Mouse (Mus musculus): ENCODE results near the gene Nubp1. TPM values are rescaled to one million over a fixed set of nuclear protein-coding genes. Genes with fewer than 3 reads are reported as not detected.

The Nubp1 gene
- polyA plus RNA-seq, 1 experiment: 20.3 TPM

GRCm38 (mm10) chr16:10417723-10418259, 6.0 kb downstream of the Nubp1 start:
- peak overlapping the region; percentile 4; the same call in 1 of the 2 replicates for H3K27ac ChIP-seq (ENCODE audit: insufficient read depth, low read depth, low read length)
- no peaks in the 10 kb centered on the region for H3K27me3 ChIP-seq (ENCODE audit: control insufficient read depth, insufficient read depth, low read length)
- no peak overlapping the region for H3K4me3 ChIP-seq (ENCODE audit: low read depth, low read length)
- peaks cover 58% of the 10 kb centered on the region for H3K36me3 ChIP-seq (ENCODE audit: control insufficient read depth, insufficient read depth, low read length)
- TF ChIP-seq POLR2A (IDR thresholded peaks at IDR 0.05; ENCODE audit: low read depth, low read length) (no peak), CTCF (IDR thresholded peaks at IDR 0.05; ENCODE audit: extremely low read depth, insufficient read length, insufficient replicate concordance, low read depth, low read length) (no peak)
- 91% methylated on average over 9 of the region's 9 CpGs for WGBS
- H3K4me1 ChIP-seq (ENCODE audit: control insufficient read depth, insufficient read depth, insufficient read length, low read length): no peaks in the 10 kb centered on the region

GRCm38 (mm10) chr16:10420447-10421054, 8.8 kb downstream of the Nubp1 start:
- H3K27me3 ChIP-seq (ENCODE audit: control insufficient read depth, insufficient read depth, low read length): no peaks in the 10 kb centered on the region
- peaks cover 55% of the 10 kb centered on the region for H3K36me3 ChIP-seq (ENCODE audit: control insufficient read depth, insufficient read depth, low read length)
- TF ChIP-seq POLR2A (IDR thresholded peaks at IDR 0.05; ENCODE audit: low read depth, low read length): no peak
- TF ChIP-seq CTCF (IDR thresholded peaks at IDR 0.05; ENCODE audit: extremely low read depth, insufficient read length, insufficient replicate concordance, low read depth, low read length): no peak
- no peak overlapping the region for H3K4me3 ChIP-seq (ENCODE audit: low read depth, low read length)
- no peak overlapping the region for H3K27ac ChIP-seq (ENCODE audit: insufficient read depth, low read depth, low read length)
- 95% methylated on average over 9 of the region's 9 CpGs for WGBS
- no peaks in the 10 kb centered on the region; the same call in 1 of the 2 replicates for H3K4me1 ChIP-seq (ENCODE audit: control insufficient read depth, insufficient read depth, insufficient read length, low read length)

- Histone ChIP-seq H3K36me3 (ENCODE audit: control insufficient read depth, insufficient read depth, low read length) (no peaks in the 10 kb centered on the region), H3K27me3 (ENCODE audit: control insufficient read depth, insufficient read depth, low read length) (no peaks in the 10 kb centered on the region), H3K4me1 (ENCODE audit: control insufficient read depth, insufficient read depth, insufficient read length, low read length) (peaks cover 28% of the 10 kb centered on the region; the same call in 1 of the 2 replicates), H3K4me3 (ENCODE audit: low read depth, low read length) (no peak overlapping the region), H3K27ac (ENCODE audit: insufficient read depth, low read depth, low read length) (no peak overlapping the region)
- no peak for TF ChIP-seq CTCF (IDR thresholded peaks at IDR 0.05; ENCODE audit: extremely low read depth, insufficient read length, insufficient replicate concordance, low read depth, low read length)
- WGBS: 77% methylated on average over 1 of the region's 1 CpGs
Observed at GRCm38 (mm10) chr16:10431911-10432310, 20.2 kb downstream of the Nubp1 start.

GRCm38 (mm10) chr16:10432387-10432786, 20.6 kb downstream of the Nubp1 start:
- Histone ChIP-seq H3K27me3 (ENCODE audit: control insufficient read depth, insufficient read depth, low read length) (no peaks in the 10 kb centered on the region), H3K36me3 (ENCODE audit: control insufficient read depth, insufficient read depth, low read length) (no peaks in the 10 kb centered on the region), H3K4me3 (ENCODE audit: low read depth, low read length) (no peak overlapping the region), H3K4me1 (ENCODE audit: control insufficient read depth, insufficient read depth, insufficient read length, low read length) (peaks cover 29% of the 10 kb centered on the region; the same call in 1 of the 2 replicates), H3K27ac (ENCODE audit: insufficient read depth, low read depth, low read length) (no peak overlapping the region)
- no peak for TF ChIP-seq POLR2A (IDR thresholded peaks at IDR 0.05; ENCODE audit: low read depth, low read length)
- no peak for TF ChIP-seq CTCF (IDR thresholded peaks at IDR 0.05; ENCODE audit: extremely low read depth, insufficient read length, insufficient replicate concordance, low read depth, low read length)
- WGBS: 86% methylated on average over 4 of the region's 4 CpGs

GRCm38 (mm10) chr16:10433344-10433743, 21.6 kb downstream of the Nubp1 start:
- WGBS: 88% methylated on average over 5 of the region's 5 CpGs
- H3K27me3 ChIP-seq (ENCODE audit: control insufficient read depth, insufficient read depth, low read length): no peaks in the 10 kb centered on the region
- H3K36me3 ChIP-seq (ENCODE audit: control insufficient read depth, insufficient read depth, low read length): no peaks in the 10 kb centered on the region
- H3K27ac ChIP-seq (ENCODE audit: insufficient read depth, low read depth, low read length): peak overlapping the region; percentile 93; the same call in 1 of the 2 replicates
- H3K4me1 ChIP-seq (ENCODE audit: control insufficient read depth, insufficient read depth, insufficient read length, low read length): peaks cover 32% of the 10 kb centered on the region; the same call in 1 of the 2 replicates
- TF ChIP-seq POLR2A (IDR thresholded peaks at IDR 0.05; ENCODE audit: low read depth, low read length) (no peak), CTCF (IDR thresholded peaks at IDR 0.05; ENCODE audit: extremely low read depth, insufficient read length, insufficient replicate concordance, low read depth, low read length) (no peak)
- H3K4me3 ChIP-seq (ENCODE audit: low read depth, low read length): no peak overlapping the region

- no peak overlapping the region for H3K4me3 ChIP-seq (ENCODE audit: low read depth, low read length)
- peaks cover 29% of the 10 kb centered on the region; the same call in 1 of the 2 replicates for H3K4me1 ChIP-seq (ENCODE audit: control insufficient read depth, insufficient read depth, insufficient read length, low read length)
- H3K27me3 ChIP-seq (ENCODE audit: control insufficient read depth, insufficient read depth, low read length): no peaks in the 10 kb centered on the region
- 57% methylated on average over 6 of the region's 6 CpGs for WGBS
- no peaks in the 10 kb centered on the region for H3K36me3 ChIP-seq (ENCODE audit: control insufficient read depth, insufficient read depth, low read length)
- peak overlapping the region; percentile 47 for H3K27ac ChIP-seq (ENCODE audit: insufficient read depth, low read depth, low read length)
- TF ChIP-seq POLR2A (IDR thresholded peaks at IDR 0.05; ENCODE audit: low read depth, low read length): no peak
- no peak for TF ChIP-seq CTCF (IDR thresholded peaks at IDR 0.05; ENCODE audit: extremely low read depth, insufficient read length, insufficient replicate concordance, low read depth, low read length)
Observed at GRCm38 (mm10) chr16:10436166-10436565, 24.4 kb downstream of the Nubp1 start.

GRCm38 (mm10) chr16:10438055-10438454, 26.3 kb downstream of the Nubp1 start:
- Histone ChIP-seq H3K4me3 (ENCODE audit: low read depth, low read length) (no peak overlapping the region), H3K36me3 (ENCODE audit: control insufficient read depth, insufficient read depth, low read length) (no peaks in the 10 kb centered on the region), H3K27ac (ENCODE audit: insufficient read depth, low read depth, low read length) (peak overlapping the region; percentile 64), H3K27me3 (ENCODE audit: control insufficient read depth, insufficient read depth, low read length) (no peaks in the 10 kb centered on the region), H3K4me1 (ENCODE audit: control insufficient read depth, insufficient read depth, insufficient read length, low read length) (peaks cover 29% of the 10 kb centered on the region; the same call in 1 of the 2 replicates)
- TF ChIP-seq CTCF (IDR thresholded peaks at IDR 0.05; ENCODE audit: extremely low read depth, insufficient read length, insufficient replicate concordance, low read depth, low read length): no peak
- no peak for TF ChIP-seq POLR2A (IDR thresholded peaks at IDR 0.05; ENCODE audit: low read depth, low read length)
- WGBS: 33% methylated on average over 5 of the region's 5 CpGs

All from small intestine, adult 2 months (tissue).